Mouse (Mus musculus) layer of hippocampus, adult 9-10 months (tissue): ENCODE measurements around the gene Nod1.
A peak's percentile ranks its signal among the peaks of the same experiment; 100 is the strongest.

ENCODE experiments used
- DNase-seq: peaks from one replicate; pipeline ENCODE4 v3.0.0; 2022; ENCODE audit warnings: low spot score

The Nod1 gene

DNA sequence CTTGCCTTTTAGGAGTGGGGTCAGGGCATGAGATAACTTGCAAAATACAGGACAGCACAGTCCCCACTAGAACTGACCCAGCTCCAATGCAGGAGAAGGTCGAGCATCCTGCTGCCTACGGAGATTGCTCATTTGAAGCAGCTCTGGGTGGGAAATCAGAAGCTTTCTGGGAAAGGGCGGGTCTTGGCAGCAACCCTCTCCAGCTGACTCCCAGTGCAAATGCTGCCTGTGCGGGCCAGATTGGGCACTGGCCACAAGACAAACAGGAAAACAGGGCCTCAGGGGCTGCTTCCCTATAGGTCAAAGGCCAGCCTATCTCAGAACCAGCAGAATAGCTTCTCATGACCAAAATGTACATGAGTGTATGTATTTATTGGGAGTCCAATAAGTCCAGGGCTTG, 32.8 kb downstream of the Nod1 start:
- DNase-seq: no peak

DNA sequence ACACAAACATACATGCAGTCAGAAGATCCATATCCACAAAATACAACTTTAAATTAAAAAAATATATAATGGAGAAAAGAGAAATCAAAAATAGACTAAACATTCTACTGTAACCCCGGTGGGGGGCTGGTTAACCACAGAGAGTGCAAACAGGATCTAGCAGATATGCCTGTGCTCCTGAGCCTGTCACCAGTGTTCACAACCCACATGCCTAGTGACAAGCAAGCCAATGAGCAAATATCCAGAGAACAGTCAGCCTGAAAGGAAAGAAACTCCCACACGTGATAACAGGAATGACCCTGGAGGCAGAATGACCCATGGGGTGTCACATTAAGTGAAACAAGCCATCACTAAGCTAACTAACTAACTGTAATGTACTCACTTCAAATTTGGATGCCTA, 35.9 kb downstream of the Nod1 start:
- no peak for DNase-seq

- no peak for DNase-seq
These were observed 37.5 kb downstream of the Nod1 start for GRCm38 (mm10) chr6:54934930-54935329.

DNA sequence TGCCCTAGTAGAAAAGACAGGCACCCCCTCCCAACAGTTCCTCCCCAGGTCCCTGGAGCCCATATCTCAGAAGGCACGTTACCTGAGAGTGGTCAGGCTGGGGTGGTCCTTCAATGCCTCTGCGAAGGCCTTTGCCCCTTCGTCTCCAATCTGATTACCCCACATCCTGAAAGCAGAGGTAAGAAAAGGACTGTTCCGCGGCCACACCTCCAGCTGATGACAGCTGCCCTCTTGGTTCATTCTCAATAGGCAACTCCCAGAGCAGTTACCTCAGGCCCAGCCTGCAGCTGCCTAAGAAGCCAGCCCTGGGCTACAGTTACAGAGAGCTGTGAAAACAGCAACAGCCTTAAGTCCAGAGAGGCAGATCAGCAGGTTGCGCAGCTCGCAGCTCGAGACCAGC, 38.1 kb downstream of the Nod1 start:
- DNase-seq: no peak

GRCm38 (mm10) chr6:54933866-54934265, 38.5 kb downstream of the Nod1 start:
- DNase-seq: no peak

- no peak for DNase-seq
These were observed 39.2 kb downstream of the Nod1 start for GRCm38 (mm10) chr6:54933216-54933615.

DNA sequence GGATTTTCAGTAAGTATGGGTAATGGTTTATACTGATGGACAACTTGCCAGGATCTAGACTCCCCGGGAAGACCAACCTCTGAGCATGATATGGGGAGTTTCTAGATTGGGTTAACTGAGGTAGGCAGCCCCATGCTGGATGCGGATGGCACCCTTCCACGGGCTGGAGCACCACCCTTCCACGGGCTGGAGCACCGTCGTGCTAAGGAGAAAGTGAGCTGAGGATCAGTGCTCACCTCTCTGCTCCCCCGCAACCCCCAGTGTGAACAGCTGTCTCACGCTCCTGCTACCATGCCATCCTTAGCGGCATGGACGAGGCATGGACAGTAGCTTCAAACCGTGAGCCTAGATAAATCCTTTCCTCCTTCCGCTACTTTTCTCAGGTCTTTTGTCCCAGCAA, 39.9 kb downstream of the Nod1 start:
- no peak for DNase-seq

- no peak for DNase-seq
These were observed 40.8 kb downstream of the Nod1 start for GRCm38 (mm10) chr6:54931641-54932040.

- DNase-seq: no peak
These were observed 44.5 kb downstream of the Nod1 start for GRCm38 (mm10) chr6:54927946-54928345.

DNA sequence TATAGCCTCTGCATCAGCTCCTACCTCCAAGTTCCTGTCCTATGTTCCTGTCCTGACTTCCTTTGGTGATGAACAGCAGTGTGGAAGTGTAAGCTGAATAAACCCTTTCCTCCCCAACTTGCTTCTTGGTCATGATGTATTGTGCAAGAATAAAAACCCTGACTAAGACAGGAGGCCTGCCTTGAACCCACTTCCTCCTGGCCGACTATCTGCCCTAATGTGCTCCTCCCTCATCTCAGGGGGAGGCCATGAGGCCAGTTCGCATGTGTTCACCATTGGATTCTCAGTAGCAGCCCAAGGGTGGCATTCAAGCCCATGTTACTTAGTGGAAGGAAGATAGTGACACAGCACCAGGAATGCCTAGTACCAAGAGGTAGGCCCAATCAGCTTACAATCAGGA, 45.5 kb downstream of the Nod1 start:
- DNase-seq: no peak

- no peak for DNase-seq
These were observed 46.5 kb downstream of the Nod1 start for GRCm38 (mm10) chr6:54925736-54926440.

- no peak for DNase-seq
These were observed 47.9 kb downstream of the Nod1 start for GRCm38 (mm10) chr6:54924538-54924937.

DNA sequence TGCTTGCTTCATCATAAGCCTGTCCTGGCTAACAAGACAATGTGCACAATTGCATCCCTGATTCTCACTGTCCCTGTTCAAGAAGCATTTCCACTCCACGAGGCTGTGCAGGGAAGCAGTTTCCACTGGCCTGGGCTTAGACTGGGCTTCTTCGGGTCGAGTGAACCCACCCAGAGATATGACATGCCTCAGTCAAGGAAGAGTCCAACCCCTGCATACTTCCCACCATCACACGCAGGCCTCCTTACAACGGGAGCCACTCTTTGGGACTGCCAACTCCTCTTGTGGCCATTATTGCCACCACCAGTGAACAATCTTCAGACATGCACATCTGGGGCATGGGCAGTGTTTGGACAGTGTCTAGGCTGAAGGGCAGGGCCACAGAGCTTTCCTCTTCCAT, 53.9 kb downstream of the Nod1 start:
- DNase-seq: no peak

DNA sequence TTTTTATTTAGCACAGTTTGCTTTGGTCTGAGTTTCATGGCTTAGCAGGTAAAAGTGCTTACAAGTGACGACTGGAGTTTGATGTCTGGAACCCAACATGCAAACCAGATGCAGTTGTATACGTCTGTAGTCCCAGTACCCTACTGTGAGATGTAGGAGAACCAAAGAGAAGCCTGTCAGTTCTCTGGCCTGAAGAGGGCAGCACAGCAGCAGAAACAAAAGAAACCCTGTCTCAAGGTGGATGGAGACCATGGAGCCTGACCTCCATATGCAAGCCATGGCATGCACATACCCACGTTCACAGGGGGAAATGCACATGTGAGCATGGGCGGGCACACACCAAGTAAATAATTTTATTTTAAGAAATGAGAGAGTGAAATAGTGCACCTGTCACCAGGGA, 54.9 kb downstream of the Nod1 start:
- DNase-seq: peak; percentile 52

GRCm38 (mm10) chr6:54916941-54917340, 55.5 kb downstream of the Nod1 start:
- no peak for DNase-seq

DNA sequence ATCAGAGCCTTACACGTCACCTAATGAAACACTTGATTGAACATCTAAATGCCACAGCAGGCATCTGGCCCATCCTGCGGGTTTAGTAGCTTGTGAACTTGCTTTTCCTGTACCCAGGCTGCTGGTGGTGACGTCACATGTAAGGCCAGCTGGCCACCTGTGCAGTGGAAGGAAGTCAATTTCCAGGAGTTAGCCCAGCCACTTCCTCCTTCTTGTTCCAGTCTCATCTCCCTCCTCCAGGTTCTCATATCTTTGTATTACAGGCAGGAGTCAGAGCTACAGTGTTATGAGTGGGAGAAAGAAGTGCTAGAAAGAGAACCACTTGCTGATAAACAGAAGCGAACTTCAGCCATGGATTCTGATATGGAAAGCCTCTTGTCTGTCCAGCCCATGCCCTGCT, 56.2 kb downstream of the Nod1 start:
- no peak for DNase-seq

- no peak for DNase-seq
These were observed 57.4 kb downstream of the Nod1 start for GRCm38 (mm10) chr6:54914977-54915376.

DNA sequence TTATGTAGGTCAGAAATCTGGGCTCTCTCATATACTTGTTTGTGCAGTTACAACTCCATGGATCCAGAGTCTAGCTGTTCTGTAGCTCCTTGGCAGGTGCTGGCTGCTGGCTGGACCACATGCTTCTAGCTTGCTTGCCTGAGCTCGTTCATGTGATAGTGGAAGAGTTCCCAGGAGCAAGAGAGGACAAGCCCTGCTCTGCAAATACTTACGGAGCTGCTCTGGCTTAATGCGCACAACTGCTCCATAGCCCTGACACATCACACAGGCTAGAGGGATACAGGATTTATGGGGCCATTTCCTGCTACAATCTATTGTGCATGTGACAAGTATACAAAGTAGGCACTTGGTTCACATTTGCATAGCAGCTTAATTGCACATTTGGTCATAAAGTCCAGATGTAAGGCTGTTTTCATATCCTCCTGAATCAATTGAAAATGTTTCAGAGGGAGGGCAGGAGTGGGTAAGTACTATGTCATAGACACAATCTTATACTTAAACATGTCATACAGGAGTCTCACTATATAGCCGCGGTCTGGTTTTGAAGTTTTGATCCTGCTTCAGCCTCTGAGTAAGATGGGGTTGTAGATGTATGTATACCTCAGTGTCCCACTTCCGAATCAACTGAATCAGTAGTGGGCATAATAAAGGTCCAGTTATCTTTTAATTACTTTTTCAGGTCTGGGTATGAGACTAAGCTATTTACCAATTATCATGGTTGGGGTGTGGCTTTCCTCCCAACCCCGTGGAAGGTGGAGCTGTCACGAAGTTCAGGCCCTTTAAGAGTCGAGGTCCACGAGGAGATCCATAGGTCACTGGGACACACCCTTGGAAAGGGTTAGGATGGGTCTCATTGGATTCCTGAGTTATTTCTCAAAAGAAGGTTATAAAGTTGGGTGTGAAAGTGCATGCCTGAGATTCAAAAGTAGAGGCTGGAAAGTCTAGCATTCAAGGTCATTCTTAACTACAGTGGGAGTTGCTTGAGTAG, 66.1 kb downstream of the Nod1 start:
- DNase-seq: no peak

GRCm38 (mm10) chr6:54902547-54902946, 69.9 kb downstream of the Nod1 start:
- DNase-seq: no peak

- DNase-seq: no peak
These were observed 72.2 kb downstream of the Nod1 start for GRCm38 (mm10) chr6:54900256-54900655.

DNA sequence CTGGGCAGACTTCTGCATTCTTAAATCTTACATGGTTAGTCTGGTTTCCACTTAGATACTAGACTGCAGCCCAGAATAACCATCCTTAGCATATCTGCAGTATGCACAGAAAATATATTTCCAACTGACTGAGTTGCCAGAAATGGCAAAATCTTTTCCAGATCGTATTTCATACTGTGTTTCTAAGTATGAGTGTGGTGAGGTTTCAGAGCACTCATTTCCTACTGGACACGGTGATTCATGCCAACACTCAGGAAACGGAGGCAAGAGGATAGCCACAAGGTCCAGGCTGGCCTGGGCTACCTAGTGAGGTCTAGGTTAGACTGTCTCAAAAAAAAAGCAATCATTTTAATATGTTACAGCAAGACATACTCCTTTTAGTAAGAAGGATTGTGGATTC, 81.0 kb downstream of the Nod1 start:
- DNase-seq: no peak

DNA sequence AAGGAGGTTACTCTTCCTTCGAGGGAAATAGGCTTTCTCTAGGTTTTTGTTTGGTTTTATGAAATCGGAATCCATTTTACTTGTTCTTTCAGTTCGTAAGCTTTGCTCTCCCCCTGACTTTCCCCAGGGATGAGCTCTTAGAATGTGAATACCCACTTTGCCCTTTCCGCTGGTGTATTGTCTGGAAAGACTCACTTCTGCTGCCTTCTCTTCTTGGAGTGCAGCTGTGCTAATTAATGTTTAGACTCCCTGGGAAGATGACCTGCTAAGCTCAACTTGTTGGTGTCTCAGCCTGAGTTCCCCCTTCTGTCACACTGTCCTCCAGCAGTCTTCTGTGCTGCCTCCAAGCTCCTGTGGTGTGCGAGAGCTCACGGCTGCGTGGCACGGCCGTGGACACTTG, 82.2 kb downstream of the Nod1 start:
- no peak for DNase-seq

DNA sequence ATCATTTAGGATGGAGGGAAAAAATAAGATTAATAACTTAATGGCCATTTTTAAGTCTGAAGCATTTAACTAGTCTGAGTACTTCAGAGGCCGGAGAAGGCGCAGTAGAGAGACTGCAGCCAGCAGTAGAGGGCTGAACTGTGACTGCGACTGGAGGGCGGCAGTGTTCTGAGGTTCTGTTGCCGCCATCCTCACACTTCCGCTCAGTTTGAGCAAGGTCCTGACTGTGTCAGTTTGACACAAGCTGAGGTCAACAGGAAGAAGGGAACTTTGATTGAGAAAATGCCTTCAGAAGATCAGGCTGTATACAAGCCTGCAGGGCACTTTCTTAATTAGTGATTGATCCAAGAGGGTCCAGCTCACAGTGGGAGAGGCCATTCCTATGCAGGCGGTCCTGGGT, 86.2 kb downstream of the Nod1 start:
- DNase-seq: no peak
